Mouse (Mus musculus): ENCODE data around the gene Ubac2. TPM values are rescaled to one million over a fixed set of nuclear protein-coding genes. Genes with fewer than 3 reads are reported as not detected.

The Ubac2 gene
- total RNA-seq, 2 experiments from 2014 or later, result 25.9 to 27.4 TPM

DNA sequence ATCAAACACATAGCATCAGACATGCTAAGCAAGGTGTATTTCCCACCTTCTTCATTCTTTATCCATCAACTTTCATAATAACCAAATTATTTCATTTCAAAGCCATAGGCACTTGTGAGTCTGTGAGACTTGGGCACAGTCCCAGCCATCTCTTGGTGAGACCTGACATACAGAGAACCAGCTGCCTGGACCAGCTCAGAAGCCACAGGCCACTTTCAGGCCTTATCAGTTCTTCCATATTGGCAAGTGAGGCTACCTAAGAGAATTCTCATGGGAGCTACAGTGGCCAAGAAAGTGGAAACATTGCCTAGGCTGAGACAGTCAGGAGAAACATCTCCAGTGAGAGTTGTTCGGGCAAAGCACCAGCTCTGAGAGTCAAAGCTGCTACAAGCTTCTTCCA, 144.6 kb downstream of the Ubac2 start:
- intact Hi-C loops (cut with DNase I), result no loop called here
- no peak for DNase-seq (ENCODE audit: low spot score)

- no peak for DNase-seq (ENCODE audit: low spot score)
- intact Hi-C loops (cut with DNase I), result no loop called here
Observed at GRCm38 (mm10) chr14:122023928-122024327, 145.5 kb downstream of the Ubac2 start.

DNA sequence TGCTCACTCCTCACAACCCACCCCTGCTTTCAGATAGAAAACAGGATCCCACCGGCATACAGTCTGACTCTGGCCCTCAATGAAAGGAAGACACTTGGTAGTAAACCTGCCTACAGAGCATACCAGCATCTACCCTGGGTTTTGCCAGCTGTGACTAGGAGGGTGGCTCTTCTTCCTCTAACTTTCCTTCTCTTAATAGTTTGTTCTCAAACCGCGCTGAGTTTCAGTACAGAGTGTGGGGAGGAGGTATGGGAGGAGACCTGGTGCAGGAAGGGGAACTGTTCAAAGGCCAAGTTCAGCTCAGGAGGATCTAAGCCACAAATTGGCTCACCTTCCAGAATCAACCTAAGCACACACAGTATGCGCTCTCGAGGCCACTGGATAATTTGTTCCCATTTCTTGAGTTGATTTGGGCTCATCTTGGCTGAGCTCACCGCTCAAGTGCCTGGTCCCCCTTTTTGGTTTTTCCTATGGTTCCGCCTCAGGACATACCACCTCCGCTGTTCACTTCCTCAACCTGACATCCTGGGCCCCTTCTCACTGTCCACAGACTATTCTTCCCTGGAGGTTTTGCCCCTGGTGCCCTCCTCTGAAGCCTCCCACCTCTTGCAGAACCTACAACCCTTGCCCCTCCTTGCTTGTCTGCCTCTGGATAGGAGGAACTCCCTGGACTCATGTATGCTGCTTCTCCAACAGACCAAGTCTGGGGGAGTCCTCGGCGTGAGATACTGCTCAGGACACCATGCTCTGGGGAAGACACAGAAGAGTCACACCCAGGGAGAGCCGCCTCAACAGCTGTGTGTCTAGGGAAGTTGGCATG, 150.7 kb downstream of the Ubac2 start:
- no peak for DNase-seq (ENCODE audit: low spot score)
- intact Hi-C loops (cut with DNase I), result no loop called here

GRCm38 (mm10) chr14:122029851-122030250, 151.4 kb downstream of the Ubac2 start:
- intact Hi-C loops (cut with DNase I), result no loop called here
- DNase-seq (ENCODE audit: low spot score), result no peak

GRCm38 (mm10) chr14:122032045-122032444, 153.6 kb downstream of the Ubac2 start:
- no peak for DNase-seq (ENCODE audit: low spot score)
- intact Hi-C loops (cut with DNase I), result no loop called here

GRCm38 (mm10) chr14:122034451-122034850, 156.0 kb downstream of the Ubac2 start, which contains the start of gene Timm8a2:
Gene Timm8a2 (plus strand): TSS chr14:122034674.
- intact Hi-C loops (cut with DNase I), result no loop called here
- DNase-seq (ENCODE audit: low spot score), result no peak

GRCm38 (mm10) chr14:122035181-122035580, 156.8 kb downstream of the Ubac2 start:
- intact Hi-C loops (cut with DNase I), result no loop called here
- no peak for DNase-seq (ENCODE audit: low spot score)

DNA sequence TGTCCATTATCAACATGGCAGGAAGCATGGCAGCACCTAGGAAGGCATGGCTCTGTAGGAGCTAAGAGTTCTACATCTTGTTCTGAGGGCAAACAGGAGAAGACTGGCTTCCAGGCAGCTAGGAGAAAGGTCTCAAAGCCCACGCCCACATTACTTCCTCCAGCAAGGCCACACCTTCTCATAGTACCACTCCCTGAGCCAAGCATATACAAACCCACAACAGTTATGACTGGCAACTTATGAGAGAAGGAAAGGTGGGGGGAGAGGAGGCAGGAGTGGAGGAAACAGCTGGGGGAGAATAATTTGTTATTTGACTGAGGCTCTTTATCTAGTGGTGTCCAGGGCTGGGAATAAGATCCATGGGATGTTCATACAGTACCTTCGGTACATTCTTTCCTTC, 157.4 kb downstream of the Ubac2 start:
- intact Hi-C loops (cut with DNase I), result no loop called here
- DNase-seq (ENCODE audit: low spot score), result no peak

DNA sequence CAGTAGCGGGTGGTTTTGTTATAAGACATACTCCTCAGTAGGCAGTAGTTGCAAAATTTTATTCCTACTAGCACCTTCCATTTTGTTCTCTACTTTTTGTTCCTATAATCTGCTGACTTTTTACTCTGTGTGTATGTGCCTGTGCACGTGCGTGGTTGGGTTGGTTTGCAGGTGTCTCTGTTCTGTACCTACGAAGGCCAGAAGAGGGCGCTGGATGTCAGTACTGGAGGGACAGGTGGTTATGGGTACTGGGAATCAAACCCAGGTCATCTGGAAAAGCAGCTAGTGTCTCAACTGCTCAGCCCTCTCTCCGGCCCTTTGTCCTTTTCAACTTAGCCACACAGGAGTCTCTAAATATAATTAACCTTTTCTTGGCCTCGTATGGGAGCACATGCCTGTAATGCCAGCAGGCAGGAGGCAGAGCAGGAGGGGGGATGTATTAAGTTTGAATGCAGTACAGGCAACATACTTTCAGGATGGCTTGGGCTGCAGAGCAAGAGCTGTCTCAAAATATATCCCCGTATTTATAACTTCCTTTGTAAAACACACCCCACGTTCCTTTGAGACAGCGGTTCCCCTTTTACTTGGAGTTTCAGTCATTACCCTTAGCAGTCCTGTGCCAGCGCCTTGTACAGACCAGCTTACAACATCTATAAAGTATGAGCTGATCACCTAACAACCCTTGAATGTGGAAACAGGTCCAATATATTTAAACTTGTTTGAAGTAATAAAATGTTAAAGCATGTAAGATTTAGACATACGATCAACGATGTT, 160.6 kb downstream of the Ubac2 start:
- no peak for DNase-seq (ENCODE audit: low spot score)
- intact Hi-C loops (cut with DNase I), result no loop called here

- no peak for DNase-seq (ENCODE audit: low spot score)
Observed at GRCm38 (mm10) chr14:122041413-122041825, 163.0 kb downstream of the Ubac2 start.

DNA sequence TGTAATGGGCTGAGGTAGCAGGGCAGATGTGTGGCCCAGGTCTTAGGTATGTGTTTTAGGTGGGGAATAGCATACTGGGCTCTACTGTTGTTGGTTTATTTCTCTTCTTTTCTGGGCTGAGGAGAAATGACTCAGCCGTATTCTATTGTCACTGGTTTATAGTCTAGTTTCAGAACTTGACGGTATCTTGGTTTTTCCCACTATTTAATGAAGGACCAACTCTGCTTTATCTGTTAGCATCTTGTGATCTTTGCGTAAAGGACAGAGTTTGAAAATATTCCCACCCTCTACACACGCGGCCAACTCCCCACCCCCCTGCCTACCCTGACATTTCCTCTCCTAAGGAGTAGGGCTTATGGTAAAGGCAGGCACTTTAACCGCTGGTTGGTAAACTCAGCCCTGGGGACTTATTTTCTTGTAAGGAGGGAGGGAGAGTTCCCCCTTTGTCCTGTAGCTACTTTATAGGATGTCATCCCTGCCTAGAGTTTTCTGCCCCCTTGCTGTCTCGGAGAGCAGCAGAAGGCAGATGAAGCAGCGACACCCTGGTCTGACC, 163.8 kb downstream of the Ubac2 start:
- DNase-seq (ENCODE audit: low spot score), result no peak
- intact Hi-C loops (cut with DNase I), result no loop called here

More at GRCm38 (mm10) chr14:122041413-122041825, 163.0 kb downstream of the Ubac2 start:
- intact Hi-C loops (cut with DNase I), result no loop called here

DNA sequence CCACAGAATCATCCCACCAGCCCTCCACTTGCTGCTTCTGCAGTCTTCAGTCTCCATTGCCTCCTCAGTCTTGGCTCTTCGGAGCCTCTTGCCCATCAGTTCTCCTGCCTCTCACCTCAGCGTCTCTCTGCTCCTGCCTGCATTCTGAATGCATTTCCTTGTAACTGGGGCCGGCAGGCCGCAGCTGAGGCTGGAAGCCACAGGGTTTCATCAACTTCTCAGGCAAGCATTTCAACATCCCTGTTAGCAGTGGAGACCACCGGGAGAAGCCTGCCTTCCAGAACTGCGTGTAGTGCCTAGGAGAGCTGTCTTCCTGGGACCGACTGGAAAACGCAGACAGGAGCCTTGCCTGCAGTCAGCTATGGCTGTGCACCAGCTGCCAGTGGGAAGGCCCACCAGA, 169.4 kb downstream of the Ubac2 start:
- DNase-seq (ENCODE audit: low spot score), result no peak
- intact Hi-C loops (cut with DNase I), result no loop called here

DNA sequence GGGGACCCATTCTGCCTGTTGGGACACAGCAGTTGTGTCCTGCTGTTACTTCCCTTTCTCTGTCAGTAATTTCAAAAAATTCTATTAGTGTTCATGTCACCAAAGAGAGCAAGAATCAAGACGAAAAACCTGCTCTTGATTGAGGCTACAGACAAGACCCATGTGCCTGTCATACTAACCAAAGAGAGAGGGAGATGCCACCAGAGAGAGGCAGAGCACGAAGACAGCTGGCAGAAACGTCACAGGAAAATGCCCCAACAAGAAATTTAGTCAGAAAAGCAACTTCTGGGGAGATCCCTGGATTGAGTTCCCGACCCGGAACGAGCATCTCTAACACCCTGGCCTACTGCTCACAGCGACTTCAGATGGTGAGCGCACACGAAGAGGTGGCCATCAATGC, 170.4 kb downstream of the Ubac2 start:
- no peak for DNase-seq (ENCODE audit: low spot score)
- intact Hi-C loops (cut with DNase I), result no loop called here

DNA sequence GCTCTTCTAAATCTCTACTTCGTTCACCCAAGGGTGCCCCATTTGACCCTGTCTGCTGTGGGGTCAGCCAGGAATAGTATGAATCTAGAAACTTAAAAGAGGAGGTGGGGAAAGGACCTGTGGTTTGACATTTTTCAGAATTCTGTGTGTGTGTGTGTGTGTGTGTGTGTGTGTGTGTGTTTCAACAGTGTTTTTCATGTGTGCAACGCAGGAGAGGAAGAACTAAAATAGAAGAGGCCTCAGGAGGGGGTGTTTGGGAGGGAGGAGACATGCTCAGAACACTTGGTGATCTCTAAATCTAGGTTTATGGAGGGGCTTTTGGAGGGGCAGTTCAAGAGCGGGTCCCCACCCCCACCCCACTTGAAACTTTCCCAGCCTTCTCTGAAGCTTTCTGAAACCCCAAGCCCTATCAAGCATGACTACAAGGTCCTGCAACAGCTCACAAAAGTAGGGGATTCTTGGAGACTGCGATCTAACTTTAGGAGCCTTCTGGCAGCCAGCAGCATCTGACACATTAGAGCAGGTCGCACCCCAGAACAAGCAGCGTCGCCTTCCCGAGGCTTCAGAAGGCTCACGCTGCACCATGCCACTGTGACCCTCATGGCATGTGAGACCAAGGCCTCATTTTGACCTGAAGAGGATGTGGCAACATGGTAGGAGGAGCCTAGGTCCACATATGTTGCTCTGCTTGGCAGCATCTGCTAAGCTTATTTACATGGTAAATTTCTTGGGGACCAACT, 174.6 kb downstream of the Ubac2 start:
- intact Hi-C loops (cut with DNase I), result no loop called here
- no peak for DNase-seq (ENCODE audit: low spot score)

DNA sequence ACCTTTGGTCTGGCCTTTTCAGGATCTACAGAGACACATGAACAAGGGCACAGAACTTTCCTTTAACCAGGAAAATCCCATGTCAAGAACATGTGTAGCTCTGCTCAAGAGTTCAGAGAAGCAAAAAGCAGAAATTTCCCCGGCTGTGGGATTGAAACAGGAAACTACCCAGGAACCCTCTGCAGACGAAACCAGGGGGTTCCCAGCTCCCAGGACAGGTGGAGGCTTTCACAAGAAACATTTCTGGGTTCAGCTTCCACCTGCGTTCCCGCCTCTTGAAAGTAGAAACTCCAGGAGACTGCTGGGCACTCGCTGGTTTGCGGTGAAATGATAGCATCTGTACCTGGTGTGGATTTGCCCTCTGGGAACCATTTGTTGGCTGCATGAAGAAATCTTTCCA, 178.5 kb downstream of the Ubac2 start:
- intact Hi-C loops (cut with DNase I), result no loop called here
- DNase-seq (ENCODE audit: low spot score), result no peak

- intact Hi-C loops (cut with DNase I), result loop anchor here (2.0 kb wide), 1 partner anchor 193 kb away; no protein-coding TSS in a partner anchor
Observed at GRCm38 (mm10) chr14:122057941-122058346, 179.5 kb downstream of the Ubac2 start.

DNA sequence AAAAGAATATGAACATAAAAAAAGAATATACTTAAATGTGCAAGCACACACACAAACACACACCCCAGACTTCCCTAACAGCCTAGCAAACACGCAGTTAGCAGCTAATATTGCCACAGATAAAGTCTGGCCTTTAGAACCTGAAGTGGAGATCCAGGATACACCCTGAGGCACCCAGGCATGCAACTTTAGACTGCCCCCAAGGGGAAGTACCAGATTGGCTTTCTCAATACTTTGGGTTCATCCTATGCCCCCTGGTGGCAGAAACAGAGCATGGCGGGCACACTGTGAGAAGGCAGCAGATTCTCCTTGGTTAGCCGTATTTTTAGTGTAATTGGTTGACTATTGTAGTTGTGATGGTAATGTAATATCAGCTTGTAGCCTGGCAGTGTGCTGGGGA, 182.2 kb downstream of the Ubac2 start:
- peak; percentile 50 for DNase-seq (ENCODE audit: low spot score)
- intact Hi-C loops (cut with DNase I), result loop anchor here (1.0 to 10.0 kb wide), 2 partner anchors 132 to 814 kb away; no protein-coding TSS in a partner anchor

More at GRCm38 (mm10) chr14:122057941-122058346, 179.5 kb downstream of the Ubac2 start:
- no peak for DNase-seq (ENCODE audit: low spot score)

GRCm38 (mm10) chr14:122061376-122061775, 183.0 kb downstream of the Ubac2 start:
- intact Hi-C loops (cut with DNase I), result loop anchor here (10.0 kb wide), 1 partner anchor 813 kb away; no protein-coding TSS in a partner anchor
- DNase-seq (ENCODE audit: low spot score), result no peak

- intact Hi-C loops (cut with DNase I), result loop anchor here (10.0 kb wide), 1 partner anchor 812 kb away; no protein-coding TSS in a partner anchor
- DNase-seq (ENCODE audit: low spot score), result no peak
Observed at GRCm38 (mm10) chr14:122062411-122063090, 184.1 kb downstream of the Ubac2 start.
